Mouse (Mus musculus) gastrocnemius, postnatal 10 days (tissue): Measurements from ENCODE around the gene Hoxd4. TPM values are rescaled to one million over a fixed set of nuclear protein-coding genes. Genes with fewer than 3 reads are reported as not detected.

Source experiments
- microRNA-seq, 2 experiments: library from miRNA; unstranded; fragments of <30 nt; microRNA quantifications; one replicate each; pipeline ENCODE4 v1.2.0; 2021
- total RNA-seq, 2 experiments: library from RNA; stranded (reverse); gene quantifications; 2 replicates each; pipeline ENCODE4 v1.2.3; 2021

Gene Hoxd4
- total RNA-seq, 2 experiments from 2014 or later: 2.1 to 4.8 TPM

Small RNA genes within 50 kb of the gene (microRNA-seq; reads per million reads assigned to microRNA genes)
- gene Gm44463 (0 reads per million in 2 experiments), gene Mir10b (5,953 to 12,915 reads per million in 2 experiments)

Other genes starting within 250 kb of the Hoxd4 start
- gene Lnpk, start 132.5 kb upstream of the Hoxd4 start, total RNA-seq: 10 to 100 TPM; 62.4 to 66.0 TPM
- under 1 TPM in 1 of 2 experiments, not detected in 1; 0.07 TPM for gene Evx2, start 52.4 kb upstream of the Hoxd4 start, total RNA-seq
- gene Hoxd13, start 43.6 kb upstream of the Hoxd4 start, total RNA-seq: not detected
- gene Hoxd12, start 36.9 kb upstream of the Hoxd4 start, total RNA-seq: not detected
- under 1 TPM; 0.23 to 0.56 TPM for gene Hoxd11, start 32.4 kb upstream of the Hoxd4 start, total RNA-seq
- gene Hoxd10, start 20.0 kb upstream of the Hoxd4 start, total RNA-seq: 1 to 10 TPM; 3.9 to 4.5 TPM
- gene Hoxd9, start 14.2 kb upstream of the Hoxd4 start, total RNA-seq: 10 to 100 TPM; 12.6 to 16.1 TPM
- gene Hoxd8, start 7.3 kb upstream of the Hoxd4 start, total RNA-seq: 10 to 100 TPM; 38.3 to 46.1 TPM
- gene Hoxd3, start within 50 bp of the Hoxd4 start, total RNA-seq: under 1 TPM in 1 of 2 experiments, not detected in 1; 0.26 TPM
- gene Gm28230, start 14.8 kb downstream of the Hoxd4 start, total RNA-seq: under 1 TPM; 0.21 to 0.43 TPM
- gene Hoxd1, start 51.1 kb downstream of the Hoxd4 start, total RNA-seq: not detected
- gene Mtx2, start 113.9 kb downstream of the Hoxd4 start, total RNA-seq: 10 to 100 TPM; 49.5 to 51.0 TPM